Mouse (Mus musculus) left cerebral cortex, adult 8-10 months (tissue): Measurements from ENCODE around the gene Ppme1. TPM values are rescaled to one million over a fixed set of nuclear protein-coding genes. Genes with fewer than 3 reads are reported as not detected.

Experiments used
- DNase-seq, 2 experiments: peaks; one replicate each; pipeline ENCODE4 v3.0.0; 2022; ENCODE audit warnings: low spot score in 2 of 2
- total RNA-seq, 4 experiments: library from RNA; stranded (reverse); gene quantifications; 2 replicates each; pipeline ENCODE4 v1.2.4; 2022

Gene Ppme1
- total RNA-seq, 4 experiments from 2014 or later: 187 to 234 (median 214) TPM

GRCm38 (mm10) chr7:100328636-100329035, 43.5 kb downstream of the Ppme1 start:
- no peak for DNase-seq

DNA sequence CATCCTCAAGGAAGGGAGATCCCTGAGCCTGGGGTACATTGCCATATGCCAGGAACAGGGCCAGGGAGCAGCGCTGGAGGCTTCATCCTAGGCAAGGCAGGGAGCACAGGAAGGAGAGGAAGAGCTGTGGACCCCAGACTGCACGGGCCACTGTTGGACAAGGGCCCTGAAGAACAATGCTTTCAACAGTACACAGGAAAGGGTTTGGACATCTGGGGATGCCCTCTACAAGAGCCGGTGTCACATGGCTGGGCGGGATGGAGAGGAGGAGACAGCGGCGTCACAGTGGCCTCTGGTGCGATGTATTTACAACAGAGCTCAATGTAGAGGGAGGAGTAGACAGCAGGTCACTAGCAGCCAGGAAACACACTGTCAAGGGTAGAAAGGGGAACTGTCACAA, 44.6 kb downstream of the Ppme1 start:
- DNase-seq: no peak

DNA sequence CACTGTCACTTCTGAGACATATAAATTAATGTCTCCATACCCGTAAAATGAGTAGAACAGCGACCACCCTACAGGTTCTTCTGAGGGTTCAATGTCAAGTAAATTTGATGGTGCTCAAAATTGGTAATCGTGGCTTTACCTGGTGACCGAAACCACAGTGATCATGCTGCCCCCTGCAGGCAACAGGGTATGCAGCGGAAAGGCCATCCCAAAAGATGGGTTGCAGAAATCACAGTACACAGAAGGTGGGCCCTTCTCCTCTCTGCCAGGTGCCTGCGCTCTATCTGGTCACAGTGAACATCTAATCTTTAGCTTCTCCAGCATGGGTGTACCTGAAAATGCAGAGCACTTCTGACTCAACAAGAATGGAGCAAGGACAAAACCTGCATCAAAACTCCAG, 46.6 kb downstream of the Ppme1 start:
- no peak for DNase-seq

DNA sequence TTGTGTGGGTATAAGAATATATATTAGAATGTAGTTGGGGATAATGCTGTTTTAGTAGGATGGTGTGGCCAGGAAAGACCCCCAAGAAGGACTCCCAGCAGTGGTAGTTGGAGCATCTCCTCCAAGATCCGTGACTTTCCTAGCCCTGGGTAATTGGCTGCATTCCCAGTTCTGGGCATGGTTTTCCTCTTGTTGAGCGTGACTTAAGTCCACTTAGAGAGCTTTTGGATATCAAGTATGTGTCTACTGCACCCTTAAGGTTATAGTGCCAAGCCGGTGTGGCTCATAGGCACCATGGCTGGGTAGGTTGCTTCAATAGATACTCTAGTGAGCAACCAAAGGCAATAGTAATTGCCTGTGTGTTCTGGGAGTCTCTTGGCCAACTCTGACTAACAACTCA, 48.4 kb downstream of the Ppme1 start:
- DNase-seq: no peak

- DNase-seq: no peak
Measured at GRCm38 (mm10) chr7:100317534-100317933, 54.6 kb downstream of the Ppme1 start.

GRCm38 (mm10) chr7:100316924-100317323, 55.2 kb downstream of the Ppme1 start:
- no peak for DNase-seq

DNA sequence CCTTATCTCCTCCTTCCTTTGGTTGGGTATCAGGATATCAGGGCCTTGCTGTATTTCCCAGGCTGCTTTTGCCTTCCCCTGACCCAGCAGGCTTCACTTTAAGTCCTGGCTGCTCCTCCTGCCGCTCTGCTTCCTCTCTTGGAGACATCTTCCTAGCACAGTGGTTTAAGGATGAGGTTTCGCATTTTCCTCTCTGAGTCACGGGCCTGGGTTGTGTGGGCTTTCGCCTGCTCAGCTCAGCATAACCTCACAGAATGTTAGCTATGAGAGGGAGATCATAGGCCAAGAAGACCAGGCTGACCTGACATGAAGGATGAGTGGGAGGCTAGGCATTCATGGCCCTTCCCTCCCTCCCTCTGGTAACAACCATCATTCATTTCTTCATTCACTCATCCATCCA, 59.4 kb downstream of the Ppme1 start:
- DNase-seq: no peak

- no peak for DNase-seq
Measured at GRCm38 (mm10) chr7:100310290-100310689, 61.8 kb downstream of the Ppme1 start.

GRCm38 (mm10) chr7:100309679-100310078, 62.4 kb downstream of the Ppme1 start:
- DNase-seq: no peak

GRCm38 (mm10) chr7:100309216-100309615, 62.9 kb downstream of the Ppme1 start:
- no peak for DNase-seq

- peak in 1 of 2 experiments; percentile 74 for DNase-seq
Measured at GRCm38 (mm10) chr7:100307872-100308653, 64.0 kb downstream of the Ppme1 start.

GRCm38 (mm10) chr7:100305894-100306293, 66.2 kb downstream of the Ppme1 start:
- DNase-seq: no peak

DNA sequence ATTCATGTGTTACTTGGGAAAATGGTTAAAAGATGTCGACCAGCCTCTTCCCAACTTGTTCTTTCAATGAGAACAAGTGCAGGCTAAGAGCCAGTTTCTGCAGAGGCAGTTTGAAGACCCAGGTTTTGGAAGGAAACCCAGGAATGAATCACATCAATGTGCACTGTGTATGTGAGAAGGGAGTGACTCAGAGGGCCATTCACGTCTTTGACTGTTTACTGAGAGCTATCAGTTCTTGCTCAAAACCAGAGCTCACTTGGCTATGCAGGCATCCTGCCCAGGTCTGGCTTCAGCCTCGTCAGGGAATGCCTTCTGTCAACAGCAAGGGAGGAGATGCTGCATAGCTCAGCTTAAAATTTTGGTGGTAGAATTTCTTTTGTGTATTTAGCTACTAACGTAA, 69.8 kb downstream of the Ppme1 start:
- peak in 1 of 2 experiments; percentile 81 for DNase-seq

DNA sequence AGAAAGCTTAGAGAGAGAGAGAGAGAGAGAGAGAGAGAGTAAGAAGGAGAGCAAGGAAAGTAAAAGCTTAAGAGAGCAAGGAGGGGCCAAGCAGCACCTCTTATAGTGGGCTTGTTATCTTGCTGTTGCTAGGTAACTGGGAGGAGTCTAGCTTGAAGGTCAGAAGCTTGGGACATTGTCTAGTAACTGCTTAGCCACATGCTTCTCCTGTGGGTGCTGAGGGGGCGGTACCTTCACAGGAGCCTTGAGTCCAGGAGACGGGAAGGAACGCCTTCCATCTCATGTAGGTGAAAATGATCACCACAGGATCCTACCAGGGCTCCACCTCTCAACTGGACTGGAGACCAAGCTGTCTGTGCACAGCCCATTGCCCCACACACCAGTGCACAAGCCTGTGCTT, 70.7 kb downstream of the Ppme1 start:
- no peak for DNase-seq

DNA sequence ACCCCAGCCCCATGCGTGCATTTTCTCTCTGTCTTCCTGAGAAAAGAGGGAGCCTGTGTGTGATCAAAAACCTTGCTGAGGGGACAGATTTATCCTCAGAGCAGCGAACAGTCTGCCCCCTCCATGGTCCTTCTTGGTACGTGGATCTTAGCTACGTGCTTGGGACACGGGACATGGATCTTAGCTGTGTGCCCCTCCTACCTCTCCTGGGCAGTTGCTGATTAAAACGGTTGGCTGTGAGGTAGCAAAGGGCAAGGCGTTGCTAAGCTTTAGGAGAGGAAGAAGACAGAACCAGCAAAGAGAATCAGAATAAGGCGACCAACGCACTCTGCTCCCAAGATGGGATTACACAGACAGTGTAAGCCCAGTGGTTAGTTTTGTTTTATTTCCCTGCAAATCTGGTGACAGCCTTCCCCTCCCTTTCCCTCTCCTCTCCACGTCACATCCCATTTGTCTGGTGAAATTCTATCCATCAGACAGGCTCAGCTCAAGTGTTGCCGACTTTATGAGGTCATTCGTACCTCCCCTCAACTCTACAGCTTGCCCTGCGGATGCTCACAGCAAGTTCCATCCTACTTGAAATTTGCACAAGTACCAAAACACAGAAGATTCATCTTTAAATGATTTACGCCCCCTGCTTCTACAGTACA, 73.1 kb downstream of the Ppme1 start:
- DNase-seq: no peak

- DNase-seq: no peak
Measured at GRCm38 (mm10) chr7:100296699-100297098, 75.4 kb downstream of the Ppme1 start.

GRCm38 (mm10) chr7:100295745-100296144, 76.4 kb downstream of the Ppme1 start:
- DNase-seq: peak in 1 of 2 experiments; percentile 33

- DNase-seq: no peak
Measured at GRCm38 (mm10) chr7:100293546-100293945, 78.6 kb downstream of the Ppme1 start.

- no peak for DNase-seq
Measured at GRCm38 (mm10) chr7:100288622-100289021, 83.5 kb downstream of the Ppme1 start.

- no peak for DNase-seq
Measured at GRCm38 (mm10) chr7:100287748-100288578, 84.1 kb downstream of the Ppme1 start.

DNA sequence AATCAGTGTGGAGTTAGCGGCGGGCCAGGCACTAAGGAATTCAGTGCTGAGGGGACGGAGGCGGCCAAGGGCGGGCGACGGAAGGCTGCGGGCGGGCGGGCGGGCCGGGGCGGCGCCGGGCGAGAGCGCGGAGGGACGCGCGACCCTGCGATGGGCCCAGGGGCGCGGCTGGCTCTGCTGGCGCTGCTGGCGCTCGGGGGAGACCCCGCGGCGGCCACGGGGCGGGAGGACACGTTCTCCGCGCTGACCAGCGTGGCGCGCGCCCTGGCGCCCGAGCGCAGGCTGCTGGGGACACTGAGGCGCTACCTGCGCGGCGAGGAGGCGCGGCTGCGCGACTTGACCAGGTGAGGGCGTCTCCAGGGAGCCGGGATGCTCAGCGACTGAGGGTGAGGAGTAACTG, 86.7 kb downstream of the Ppme1 start, which contains the start of gene P4ha3:
P4ha3 (plus strand) TSS at position 138 of the 400 bp plus-strand sequence.
- no peak for DNase-seq

DNA sequence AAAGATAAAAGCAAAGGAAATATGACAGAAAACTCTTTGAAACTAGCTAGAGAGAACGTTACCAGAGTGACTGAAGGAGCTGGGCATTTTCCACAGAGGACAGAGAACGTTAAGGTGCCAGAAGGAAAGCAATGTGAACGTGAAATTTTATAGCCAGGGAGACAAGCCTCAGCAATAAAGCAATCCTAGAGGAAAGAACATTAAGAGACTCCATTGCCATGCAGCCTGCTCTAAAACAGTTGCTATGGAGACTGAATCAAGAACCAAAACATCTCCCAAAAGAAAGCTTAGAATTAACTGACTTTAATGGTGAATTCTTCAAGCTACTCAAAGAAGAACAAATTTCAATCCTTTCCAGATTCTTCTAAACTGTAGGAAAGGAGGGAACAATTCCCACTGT, 88.8 kb downstream of the Ppme1 start:
- DNase-seq: no peak
